Mouse (Mus musculus) erythroid progenitor cell, adult 5-6 weeks (primary cell): ENCODE data around the gene Arhgef15. TPM values are rescaled to one million over a fixed set of nuclear protein-coding genes. Genes with fewer than 3 reads are reported as not detected.
"Not testable (repeated sequence)": the region's sequence is repeated elsewhere in the genome, so short reads cannot be mapped to it uniquely, and the experiment has no call there.

ENCODE experiments used
- ATAC-seq: replicated peaks from 2 replicates; pipeline ENCODE4 v1.8.0; 2016; ENCODE audit warnings: moderate number of reproducible peaks, mild to moderate bottlenecking, moderate TSS enrichment, inconsistent platforms; ENCODE audit not compliant: poor library complexity, low FRiP score, severe bottlenecking
- total RNA-seq, 2 experiments: library from RNA; stranded (forward) in 1 of 2; stranded (reverse) in 1 of 2; fragments of 150-400 nt in 1 of 2; fragments of 186-747, 209-891 nt in 1 of 2; gene quantifications; 2 replicates each; pipeline versions ENCODE4 v1.2.3 to v1.2.4; 2015 to 2017; ENCODE audit warnings: low replicate concordance in 2 of 2

Gene Arhgef15
- total RNA-seq, 2 experiments from 2014 or later, result not detected

DNA sequence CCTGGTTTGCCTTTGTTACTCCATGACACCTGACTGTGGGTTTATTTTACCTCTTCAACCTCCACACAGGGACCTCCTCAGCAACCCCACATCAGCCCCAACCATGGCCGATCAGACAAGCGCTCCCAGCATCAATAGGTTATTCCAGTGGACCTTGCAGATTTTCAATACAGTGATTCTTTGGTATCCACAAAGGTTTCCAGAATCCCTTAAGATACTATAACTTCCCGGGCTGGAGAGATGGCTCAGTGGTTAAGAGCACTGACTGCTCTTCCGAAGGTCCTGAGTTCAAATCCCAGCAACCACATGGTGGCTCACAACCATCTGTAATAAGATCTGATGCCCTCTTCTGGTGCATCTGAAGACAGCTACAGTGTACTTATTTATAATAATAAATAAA, 20.3 kb downstream of the Arhgef15 start:
- ATAC-seq, result not testable (repeated sequence)

DNA sequence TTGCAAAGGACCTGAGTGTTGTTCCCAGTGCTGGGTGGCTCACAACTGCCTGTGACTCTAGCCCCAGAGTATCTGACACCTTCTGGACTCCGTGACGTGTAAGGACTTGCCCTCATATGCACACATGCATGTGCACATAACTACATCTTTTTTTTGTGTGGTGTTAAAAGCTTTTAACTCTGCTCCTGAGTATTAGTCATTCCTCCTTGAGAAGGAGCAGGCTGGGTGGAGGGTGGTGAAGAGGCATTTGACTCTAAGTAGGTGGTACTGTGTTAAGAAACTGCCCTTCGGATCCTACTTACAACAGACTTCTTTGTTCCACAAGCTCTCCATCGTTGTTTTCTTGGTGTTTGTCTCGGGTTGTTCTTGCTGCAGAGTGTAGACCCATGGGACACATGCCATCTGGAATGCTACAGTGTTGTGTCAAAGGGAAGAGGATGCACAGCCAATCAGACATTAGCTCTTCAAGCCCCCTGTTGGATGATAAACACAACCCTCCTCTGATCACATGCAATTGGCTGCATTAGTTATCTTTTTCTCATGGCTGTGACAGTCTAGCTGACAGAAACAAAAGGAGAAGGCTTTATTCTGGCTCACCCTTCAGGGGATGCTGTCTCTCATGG, 23.3 kb downstream of the Arhgef15 start:
- ATAC-seq, result no peak

DNA sequence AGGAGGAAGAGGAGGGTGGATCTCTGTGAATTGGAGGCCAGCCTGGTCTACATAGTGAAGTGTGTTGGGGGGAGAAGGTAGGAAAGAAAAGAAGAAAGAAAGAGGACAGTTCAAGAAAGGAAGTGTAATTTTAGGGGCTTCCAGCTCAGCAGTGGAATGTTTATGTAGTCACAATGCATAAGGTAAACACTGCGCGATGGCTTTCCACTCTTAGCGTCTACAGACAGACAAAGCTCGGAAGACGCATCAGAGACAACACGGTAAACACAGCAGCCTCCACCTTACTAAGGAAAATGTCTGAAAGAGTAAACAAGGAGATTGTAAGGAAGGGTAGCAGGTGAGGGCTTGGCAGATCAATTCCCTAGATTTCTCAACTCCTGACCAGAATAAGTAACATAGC, 27.3 kb downstream of the Arhgef15 start:
- ATAC-seq, result no peak

DNA sequence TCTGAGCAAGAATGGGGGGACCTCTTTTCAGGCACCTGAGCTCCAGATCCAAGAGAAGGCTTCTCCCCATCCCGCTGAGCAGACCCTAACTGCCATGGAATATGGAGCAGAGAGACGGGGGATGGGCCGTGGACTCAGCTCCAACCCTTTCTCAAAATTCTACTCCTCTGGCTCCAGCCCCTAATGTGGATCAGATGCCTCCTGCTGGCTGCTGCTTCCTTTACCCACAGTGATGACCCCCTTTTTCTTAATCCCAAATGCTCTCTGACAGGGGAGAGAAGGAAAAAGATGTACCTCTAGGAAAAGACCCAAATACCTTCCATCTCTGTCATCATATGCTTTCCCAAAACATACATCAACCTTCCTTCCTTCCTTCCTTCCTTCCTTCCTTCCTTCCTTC, 30.3 kb downstream of the Arhgef15 start, which contains the start of gene Odf4:
Odf4 (minus strand) TSS at position 101 of the 400 bp plus-strand sequence.
- no peak for ATAC-seq

DNA sequence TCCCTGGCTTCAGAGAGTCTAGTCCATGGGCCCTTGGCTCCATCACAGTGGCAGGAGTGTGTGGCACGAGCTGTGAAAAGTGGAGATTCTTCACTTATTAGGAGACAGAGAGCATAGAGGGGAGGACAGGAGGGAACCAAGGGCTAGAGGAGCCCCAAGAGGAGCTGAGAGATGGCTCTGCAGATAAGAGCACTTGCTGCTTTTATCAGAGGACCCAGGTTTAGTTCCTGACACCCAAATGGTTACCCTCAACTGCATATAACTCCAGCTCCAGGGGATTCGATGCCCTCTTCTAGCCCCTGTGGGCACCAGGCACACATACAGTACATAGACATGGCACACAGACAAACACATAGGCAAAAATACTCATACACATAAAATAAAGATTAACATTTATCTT, 32.5 kb downstream of the Arhgef15 start:
- ATAC-seq, result no peak

DNA sequence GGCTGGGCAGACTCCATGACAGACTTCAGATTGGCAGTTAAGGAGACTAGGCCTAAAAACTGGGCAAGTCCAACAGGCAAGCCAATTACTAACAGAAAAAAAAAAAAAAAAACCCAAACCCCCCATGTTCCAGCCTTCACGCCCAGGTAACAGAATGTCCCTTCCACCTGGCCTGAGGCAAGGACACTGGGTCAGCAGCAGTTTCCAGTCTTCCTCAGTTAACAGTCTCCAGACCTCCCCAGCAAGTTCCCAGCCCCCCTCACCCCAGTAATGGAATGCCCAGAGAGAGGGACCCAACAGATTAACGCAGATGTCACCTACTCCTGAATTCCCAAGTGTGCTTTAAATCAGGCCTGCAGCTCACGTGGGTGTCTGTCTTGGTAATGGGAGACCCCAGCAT, 34.1 kb downstream of the Arhgef15 start:
- ATAC-seq, result no peak

DNA sequence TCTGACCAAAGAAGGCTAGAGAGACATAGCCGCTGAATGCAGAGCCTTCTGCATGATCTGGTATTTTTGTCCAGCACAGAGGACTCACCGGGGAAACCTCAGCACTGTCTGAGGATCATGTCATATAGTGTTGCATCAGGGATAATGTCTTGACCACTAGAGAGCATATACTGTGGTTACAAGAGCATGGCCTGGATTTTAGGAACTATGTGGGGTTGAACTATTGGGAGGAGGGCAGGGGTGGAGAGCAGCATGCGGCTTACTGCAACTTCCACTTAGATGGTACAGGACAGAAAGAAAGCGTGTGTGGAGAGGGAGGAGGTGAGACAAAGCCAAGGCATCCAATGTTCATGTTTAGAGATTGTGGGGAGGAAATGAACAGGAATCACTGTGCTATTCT, 42.7 kb downstream of the Arhgef15 start:
- no peak for ATAC-seq

DNA sequence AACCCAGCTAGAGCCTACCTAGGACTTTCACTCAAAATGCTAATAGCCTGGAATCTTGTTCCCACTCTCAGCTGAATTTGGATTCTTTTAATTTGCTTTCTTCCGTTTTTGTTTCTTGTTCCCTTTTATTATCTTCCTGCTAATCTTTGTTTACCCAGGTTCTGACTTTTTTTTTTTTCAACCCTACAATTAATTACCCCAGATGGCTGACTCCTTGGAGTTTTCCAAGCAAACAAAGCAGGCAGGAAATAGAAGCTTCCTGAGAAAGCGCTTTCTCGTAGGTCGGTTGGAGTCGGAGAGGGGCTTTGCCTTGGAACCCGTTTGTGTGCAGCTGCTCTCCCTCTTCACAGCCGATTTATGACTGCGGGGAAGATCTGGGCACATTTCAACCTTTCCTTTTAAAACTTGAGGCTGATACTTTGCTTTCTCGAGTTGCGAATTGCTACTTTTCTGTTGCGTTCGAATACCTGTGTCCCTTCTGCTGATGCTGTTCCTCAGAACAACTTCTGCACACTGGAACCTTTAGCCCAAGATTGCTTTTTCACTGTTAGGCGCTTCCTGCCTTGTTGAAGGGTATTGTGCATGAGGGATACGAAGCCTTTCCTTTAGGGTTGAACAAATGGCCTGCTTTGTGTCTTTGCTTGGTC, 45.6 kb downstream of the Arhgef15 start:
- no peak for ATAC-seq

DNA sequence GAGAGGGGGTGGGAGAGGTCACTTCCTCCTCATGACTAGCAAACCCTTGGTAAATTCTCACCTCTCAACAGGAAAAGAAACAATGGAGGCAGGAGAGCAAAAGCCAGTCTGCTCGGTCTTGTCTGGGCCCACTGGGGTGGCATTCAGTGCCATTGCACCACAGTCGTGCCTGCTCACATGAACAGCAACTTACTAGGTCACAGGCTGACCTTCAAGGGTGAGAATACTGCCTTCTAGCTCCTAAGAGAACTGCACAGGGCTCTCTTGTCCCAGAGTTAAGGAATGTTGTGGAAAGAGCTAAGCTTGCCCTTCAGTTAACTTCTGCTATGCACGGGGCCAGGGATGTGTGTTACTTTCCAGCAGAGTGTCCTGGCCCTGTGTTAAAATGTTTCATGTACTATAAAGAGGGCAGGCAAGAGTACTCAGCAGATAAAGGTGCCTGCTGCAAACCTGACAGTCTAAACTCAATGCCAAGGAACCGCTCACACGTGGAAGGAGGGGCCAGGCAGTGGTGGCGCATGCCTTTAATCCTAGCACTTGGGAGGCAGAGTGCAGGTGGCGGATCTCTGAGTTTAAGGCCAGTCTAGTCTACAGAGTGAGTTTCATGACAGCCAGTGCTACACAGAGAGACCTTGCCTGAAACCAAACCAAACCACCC, 48.3 kb downstream of the Arhgef15 start:
- ATAC-seq, result no peak

DNA sequence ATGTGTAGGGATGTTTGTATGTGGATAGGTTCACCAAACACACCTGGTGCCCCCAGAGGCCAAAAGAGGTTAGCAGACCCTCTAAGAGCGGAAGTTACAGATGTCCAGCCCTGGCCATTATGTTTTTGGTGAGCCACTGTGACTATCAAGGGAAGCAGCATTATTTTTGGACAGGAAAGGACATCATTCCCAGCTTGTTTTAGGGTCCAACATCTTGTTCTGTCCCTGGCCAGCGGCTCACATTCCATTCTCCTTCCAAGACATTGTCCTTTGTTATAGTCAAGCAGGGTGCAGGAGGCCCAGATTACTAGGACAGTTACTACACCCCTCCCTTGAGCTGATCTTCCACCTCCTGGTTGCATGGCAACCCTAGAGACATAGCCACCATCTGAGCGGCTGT, 50.0 kb downstream of the Arhgef15 start:
- no peak for ATAC-seq

DNA sequence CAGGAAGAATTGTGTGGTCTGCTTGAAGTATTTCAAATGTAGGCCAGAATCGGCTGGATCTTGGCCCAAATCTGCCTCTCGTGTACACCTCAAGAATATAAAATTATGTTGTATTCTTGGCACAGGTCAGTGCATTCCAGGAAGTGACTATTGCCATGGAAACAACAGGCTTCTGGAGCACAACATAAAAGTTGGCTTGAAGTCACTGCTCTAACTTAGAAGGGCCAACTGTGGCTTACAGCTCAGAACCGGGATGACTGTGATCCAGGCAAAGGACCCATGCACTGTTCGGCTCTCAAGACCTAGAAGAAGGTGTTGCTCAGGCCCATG, 50.9 kb downstream of the Arhgef15 start:
- ATAC-seq, result no peak

DNA sequence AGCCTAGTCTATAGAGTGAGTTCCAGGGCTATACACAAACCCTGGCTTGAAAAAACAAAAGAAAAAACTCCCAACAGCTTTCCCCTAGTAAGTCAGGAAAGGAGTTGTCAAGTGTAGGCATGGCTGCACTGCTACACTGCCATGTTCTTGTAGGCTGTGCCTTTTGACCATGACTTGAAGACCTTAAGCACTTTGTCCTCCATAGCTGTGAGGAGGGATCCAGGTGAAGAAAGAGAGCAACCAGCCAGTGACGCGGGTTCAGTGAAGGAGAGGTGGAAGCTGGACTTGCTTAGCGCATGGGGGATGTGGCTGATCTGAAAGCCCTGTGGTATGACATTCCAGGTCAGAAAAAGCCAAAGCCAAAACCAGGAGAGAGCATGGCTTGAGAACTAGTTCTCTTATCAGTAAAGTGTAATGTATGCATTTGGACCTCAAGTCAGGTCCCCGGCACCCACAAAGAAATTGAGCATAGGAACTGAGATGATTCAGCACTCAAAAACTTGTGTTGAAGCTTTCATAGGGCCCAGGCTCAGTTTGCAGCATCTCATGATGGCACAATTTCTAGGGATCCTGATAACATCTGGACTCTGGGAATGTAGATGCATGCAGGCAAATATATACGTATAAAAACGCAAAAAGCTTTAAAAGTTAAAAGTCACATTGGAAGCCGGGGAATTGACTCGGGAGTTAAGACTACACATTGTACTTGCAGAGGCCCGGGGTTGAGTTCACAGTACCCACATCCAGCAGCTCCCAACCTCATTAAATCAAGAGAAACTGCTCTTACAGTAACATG, 51.4 kb downstream of the Arhgef15 start:
- no peak for ATAC-seq

DNA sequence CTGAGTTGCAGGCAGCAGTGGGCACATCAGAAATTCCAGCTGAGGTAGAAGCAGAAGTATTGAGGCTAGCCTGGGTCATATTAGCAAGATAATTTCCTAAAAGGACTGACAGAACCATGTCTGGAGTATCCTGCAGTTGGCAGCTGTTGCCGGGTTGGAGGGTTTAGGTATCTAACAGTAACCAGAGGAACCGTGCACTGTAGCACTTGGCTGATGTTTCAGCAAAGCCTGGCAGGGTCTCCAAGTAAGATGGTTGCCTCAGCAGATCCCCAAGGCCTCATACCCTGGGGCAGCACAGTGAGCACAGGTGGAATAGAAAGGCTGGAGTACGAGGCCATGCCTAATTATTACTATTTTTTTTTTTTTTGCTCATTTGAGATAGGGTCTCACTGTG, 52.1 kb downstream of the Arhgef15 start:
- ATAC-seq, result no peak

DNA sequence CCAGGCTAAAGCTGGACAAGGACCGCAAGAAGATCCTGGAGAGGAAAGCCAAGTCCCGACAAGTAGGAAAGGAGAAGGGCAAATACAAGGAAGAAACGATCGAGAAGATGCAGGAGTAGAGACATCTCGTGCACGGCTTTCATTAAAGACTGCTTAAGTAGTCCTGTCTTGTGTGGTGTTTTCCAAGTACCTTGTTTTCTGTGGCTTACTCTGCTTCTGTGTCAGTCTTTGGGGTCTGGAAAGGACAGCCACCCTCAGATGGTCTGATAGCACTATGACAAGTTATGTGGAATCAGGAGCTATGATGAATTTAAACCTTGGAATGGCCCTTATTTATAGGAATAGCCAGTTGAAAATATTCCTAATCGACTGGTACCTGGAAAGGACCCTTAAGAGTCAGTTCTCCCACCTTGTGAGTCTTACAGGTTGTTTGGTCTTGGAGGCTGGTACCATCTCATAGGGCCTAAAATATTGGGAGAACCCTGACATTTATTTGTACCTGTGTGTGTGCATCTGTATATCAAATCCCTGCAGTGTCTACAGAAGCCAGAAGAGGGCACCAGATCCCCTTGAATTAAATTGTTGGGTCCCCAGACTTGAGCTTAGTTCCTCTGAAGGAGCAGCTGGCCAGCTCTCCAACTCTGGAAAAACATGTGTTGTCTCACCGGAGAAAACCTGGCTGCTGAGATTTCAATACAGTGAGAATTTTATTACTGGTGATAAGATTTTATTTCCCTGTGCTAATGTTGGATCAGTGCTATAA, 52.7 kb downstream of the Arhgef15 start:
- ATAC-seq, result peak; percentile 46; the same call in 1 of the 2 replicates

DNA sequence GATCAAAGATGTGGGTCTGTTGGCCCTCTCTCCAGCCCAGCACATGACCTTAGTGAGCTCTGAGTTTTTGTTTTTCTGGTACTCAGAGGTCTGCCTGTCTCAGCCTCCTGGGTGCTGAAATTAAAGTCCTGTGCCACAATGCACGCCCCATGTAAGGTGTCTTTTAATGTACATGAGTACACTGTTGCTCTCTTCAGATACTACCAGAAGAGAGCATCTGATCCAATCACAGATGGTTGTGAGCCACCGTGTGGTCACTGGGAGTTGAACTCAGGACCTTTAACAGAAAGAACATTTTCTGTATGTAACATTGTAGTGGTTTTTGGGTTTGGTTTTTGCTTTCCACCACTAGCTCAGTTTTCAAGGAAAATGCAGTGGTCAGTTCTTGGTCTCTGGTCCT, 53.5 kb downstream of the Arhgef15 start:
- no peak for ATAC-seq

DNA sequence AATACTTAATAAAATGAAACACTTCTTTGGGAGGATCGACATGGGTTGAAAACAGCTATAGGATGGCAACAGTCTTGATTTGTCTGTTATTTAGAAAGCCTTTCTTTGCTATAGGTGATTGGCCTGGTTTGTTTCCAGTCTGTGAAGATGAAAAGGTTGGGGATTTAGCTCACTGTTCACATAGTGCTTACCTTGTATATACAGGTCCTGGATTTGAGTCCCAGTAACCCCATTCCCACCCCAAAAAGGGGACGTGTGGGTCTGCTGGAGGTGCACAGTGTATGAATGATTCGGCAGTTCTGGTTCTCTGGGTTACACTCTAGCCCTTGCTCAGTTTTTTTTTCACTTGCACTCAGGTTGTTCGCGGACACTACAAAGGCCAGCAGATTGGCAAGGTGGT, 54.5 kb downstream of the Arhgef15 start:
- no peak for ATAC-seq

DNA sequence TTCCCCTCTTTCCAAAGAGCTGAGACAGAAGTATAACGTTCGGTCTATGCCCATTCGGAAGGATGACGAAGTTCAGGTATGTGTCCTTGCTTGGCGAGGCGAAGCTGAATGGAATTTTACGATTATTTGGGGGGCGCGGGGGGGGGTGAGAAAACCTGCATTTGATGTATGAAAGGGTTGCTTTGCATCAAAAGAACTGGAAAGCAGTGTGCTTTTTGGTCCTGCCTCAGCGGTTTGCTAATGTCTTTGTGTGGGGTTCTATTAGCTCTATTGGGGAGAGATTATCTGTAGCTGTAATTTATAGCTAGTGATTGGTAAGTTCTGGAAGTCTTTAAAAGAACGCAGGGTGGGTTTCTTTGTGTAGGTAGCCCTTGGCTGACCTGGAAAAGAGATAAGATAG, 54.9 kb downstream of the Arhgef15 start:
- no peak for ATAC-seq

DNA sequence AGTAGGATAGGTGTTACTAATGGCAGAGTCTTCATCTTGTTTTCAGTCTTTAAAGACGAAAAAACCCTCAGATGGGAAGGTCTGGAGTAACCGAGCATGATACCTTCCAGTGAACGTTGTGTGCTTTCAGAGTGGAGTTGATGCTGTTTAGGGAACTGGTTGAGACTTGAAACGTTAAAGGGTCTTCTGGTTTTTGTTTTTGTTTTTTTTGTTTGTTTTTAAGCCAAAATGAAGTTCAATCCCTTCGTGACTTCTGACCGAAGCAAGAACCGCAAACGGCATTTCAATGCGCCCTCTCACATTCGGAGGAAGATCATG, 55.3 kb downstream of the Arhgef15 start:
- no peak for ATAC-seq

DNA sequence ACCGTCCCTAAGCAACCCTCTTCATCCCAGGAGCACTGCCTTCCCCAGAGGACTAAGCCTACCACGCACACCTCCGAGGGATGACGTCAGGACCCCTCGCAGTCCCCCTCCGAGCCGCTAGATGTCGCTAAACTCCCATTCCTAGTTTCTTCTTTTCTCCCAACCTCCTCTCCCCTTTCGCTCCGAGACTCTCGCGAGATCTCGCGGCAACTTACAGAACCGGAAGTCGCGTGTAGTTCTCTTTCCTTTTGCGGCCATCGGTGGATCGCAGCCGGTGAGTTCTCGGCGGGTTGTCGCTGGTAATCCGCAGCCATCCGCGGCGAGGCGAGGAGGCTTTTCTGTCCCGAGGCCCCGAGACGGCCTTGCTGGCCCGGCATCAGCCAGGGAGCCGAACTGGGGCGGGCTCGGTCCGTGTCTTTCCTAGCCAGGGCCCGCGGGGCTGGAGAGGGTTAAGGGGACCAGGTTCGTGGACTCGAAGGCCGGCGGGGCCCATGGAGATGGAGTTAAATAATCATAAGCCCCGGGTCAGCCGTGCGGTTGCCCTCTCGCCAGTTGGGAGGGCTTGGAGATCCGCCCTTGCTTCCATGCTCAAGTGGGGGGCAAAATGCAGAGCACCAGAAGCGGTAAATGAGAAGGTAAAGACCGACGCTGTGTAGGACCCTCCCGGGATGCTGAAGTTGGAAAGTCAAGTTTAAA, 55.8 kb downstream of the Arhgef15 start, which contains the start of gene Rpl26:
Rpl26 (plus strand) TSS at position 233 of the 696 bp plus-strand sequence.
- ATAC-seq, result peak; percentile 84
